Comparison of ENCODE assay signal across 26 mouse cellular contexts in the genomic region with DNA sequence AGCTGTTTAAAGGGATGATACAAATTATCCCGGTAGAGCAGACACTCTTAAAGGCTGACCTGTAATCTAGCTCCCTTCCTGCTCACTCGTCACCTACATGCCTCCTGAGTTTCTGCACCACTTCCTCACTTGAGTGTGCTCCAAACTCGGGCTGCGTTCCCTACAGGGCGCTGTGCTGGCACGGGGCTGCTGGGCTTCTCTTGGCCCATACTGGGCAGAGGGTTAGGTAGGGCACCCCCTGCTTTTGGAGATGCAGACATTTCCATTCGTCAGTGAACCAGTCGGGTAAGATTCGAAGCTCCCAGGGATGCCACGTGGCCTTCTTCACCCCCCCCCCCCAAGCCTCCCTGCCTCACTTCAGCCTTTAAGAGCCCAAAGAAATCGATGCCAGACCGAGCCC. TPM values are rescaled to one million over a fixed set of nuclear protein-coding genes. Genes with fewer than 3 reads are reported as not detected.
DNase-seq lines count a peak whose midpoint lies in the region; ATAC-seq and TF ChIP-seq lines count a peak whose summit lies in the region.
"Had no signal": no experiment of that assay in that cellular context is flagged by ENCODE, and none has a peak within 500 bp of the region (broad histone marks: within the 10 kb centered on the region; RNA-seq: fewer than 3 reads in every experiment).

No protein-coding gene starts in this region.

- no peak overlapping the region for H3K4me3 ChIP-seq in lung, embryonic 16.5 days (ENCODE audit: low read length)
- no peak overlapping the region for H3K4me3 ChIP-seq in thymus, adult 2 months (ENCODE audit: control insufficient read depth, insufficient read depth, low read length)
- no peak overlapping the region for H3K4me3 ChIP-seq in intestine, postnatal 0 days (ENCODE audit: low read depth, low read length)
- H3K4me3 ChIP-seq: embryonic facial prominence, embryonic 10.5 days; forebrain, embryonic 15.5 days; heart, adult 2 months; hindbrain, embryonic 12.5 days; liver, embryonic 13.5 days; midbrain, embryonic 12.5 days had no signal

- H3K9me3 ChIP-seq in lung, embryonic 16.5 days (ENCODE audit: control insufficient read depth, low read length): no peaks in the 10 kb centered on the region
- no peaks in the 10 kb centered on the region for H3K9me3 ChIP-seq in intestine, postnatal 0 days (ENCODE audit: control insufficient read depth)
- H3K9me3 ChIP-seq: embryonic facial prominence, embryonic 10.5 days; forebrain, embryonic 15.5 days; G1E; hindbrain, embryonic 12.5 days; liver, embryonic 13.5 days; midbrain, embryonic 12.5 days had no signal

- H3K9ac ChIP-seq in lung, embryonic 16.5 days (ENCODE audit: low read length): no peak overlapping the region
- no peak overlapping the region for H3K9ac ChIP-seq in intestine, postnatal 0 days (ENCODE audit: low read depth, low read length)
- H3K9ac ChIP-seq: forebrain, embryonic 15.5 days; hindbrain, embryonic 12.5 days; liver, embryonic 13.5 days; midbrain, embryonic 12.5 days had no signal

- H3K4me1 ChIP-seq in lung, embryonic 16.5 days (replicated peaks; ENCODE audit: control insufficient read depth, insufficient read depth, low read length): no peaks in the 10 kb centered on the region
- peaks cover 34% of the 10 kb centered on the region for H3K4me1 ChIP-seq in thymus, adult 2 months (replicated peaks; ENCODE audit: control insufficient read depth, insufficient read depth, low read length)
- no peaks in the 10 kb centered on the region for H3K4me1 ChIP-seq in intestine, postnatal 0 days (replicated peaks; ENCODE audit: control insufficient read depth, insufficient read depth, low read length)
- H3K4me1 ChIP-seq: forebrain, embryonic 15.5 days; liver, embryonic 13.5 days; midbrain, embryonic 12.5 days had no signal

- H3K36me3 ChIP-seq in lung, embryonic 16.5 days (ENCODE audit: control insufficient read depth, insufficient read depth, low read length): no peaks in the 10 kb centered on the region
- no peaks in the 10 kb centered on the region for H3K36me3 ChIP-seq in thymus, adult 2 months (ENCODE audit: control insufficient read depth, insufficient read depth, low read length)
- H3K36me3 ChIP-seq in intestine, postnatal 0 days (ENCODE audit: control insufficient read depth, insufficient read depth): no peaks in the 10 kb centered on the region
- H3K36me3 ChIP-seq: forebrain, embryonic 15.5 days; G1E; hindbrain, embryonic 12.5 days; liver, embryonic 13.5 days; midbrain, embryonic 12.5 days had no signal

- ATAC-seq in lung, embryonic 16.5 days (ENCODE audit: low read depth): peak; percentile 36; the same call in 1 of the 2 replicates
- peak; percentile 47 for ATAC-seq in activated CD4-positive, CD25-positive, alpha-beta regulatory T cell, adult 4 months
- peak; percentile 59 to 65; a peak in 3 of 4 replicates for ATAC-seq in hematopoietic stem cell, adult 5-6 weeks (replicated peaks in 1 of 2; ENCODE audit: insufficient read depth in 1 of 2, low FRiP score in 2 of 2, low TSS enrichment in 1 of 2, low read depth in 1 of 2, poor library complexity in 2 of 2, severe bottlenecking in 2 of 2)
- ATAC-seq in intestine, postnatal 0 days: no peak
- ATAC-seq: forebrain, embryonic 15.5 days; Patski had no signal

- H3K27me3 ChIP-seq in lung, embryonic 16.5 days (ENCODE audit: control insufficient read depth, insufficient read depth, low read depth, low read length): no peaks in the 10 kb centered on the region
- no peaks in the 10 kb centered on the region for H3K27me3 ChIP-seq in thymus, adult 2 months (ENCODE audit: control insufficient read depth, insufficient read depth, low read length)
- H3K27me3 ChIP-seq in intestine, postnatal 0 days (replicated peaks; ENCODE audit: control insufficient read depth, insufficient read depth, low read length): no peaks in the 10 kb centered on the region
- H3K27me3 ChIP-seq: CH12.LX; forebrain, embryonic 15.5 days; hindbrain, embryonic 12.5 days; liver, embryonic 13.5 days; midbrain, embryonic 12.5 days; Patski had no signal

- WGBS in lung, embryonic 16.5 days: 51% methylated on average over 12 of the region's 12 CpGs
- 4% methylated on average over 12 of the region's 12 CpGs for WGBS in thymus, adult 2 months
- 83% methylated on average over 12 of the region's 12 CpGs for whole genome bisulfite sequencing in intestine, postnatal 0 days

- TF ChIP-seq POLR2A in thymus, adult 2 months (IDR thresholded peaks at IDR 0.05; ENCODE audit: control insufficient read depth, extremely low read depth, insufficient read depth, low read length, poor library complexity): no peak

- DNase-seq in lung, postnatal 14 days: no peak
- DNase-seq in thymus, adult 2 months: peak; percentile 39
- no peak for DNase-seq in gastrocnemius, postnatal 10 days
- DNase-seq in left cerebral cortex, postnatal 4 days: no peak
- DNase-seq: adrenal gland, adult 8-10 months; cerebellum, adult 8-10 months; gastrocnemius, postnatal 14 days; heart, postnatal 10 days; kidney, adult 18-20 months; kidney, postnatal 4 days; liver, embryonic 13.5 days; lung, adult 2 months; right cerebral cortex, postnatal 14 days had no signal

- H3K27ac ChIP-seq in lung, embryonic 16.5 days (ENCODE audit: low read length): no peak overlapping the region
- H3K27ac ChIP-seq in thymus, adult 2 months (ENCODE audit: control insufficient read depth, insufficient read depth, low read length): peak overlapping the region; percentile 72
- H3K27ac ChIP-seq in intestine, postnatal 0 days (ENCODE audit: low read depth, low read length): no peak overlapping the region
- H3K27ac ChIP-seq: forebrain, embryonic 15.5 days; heart, adult 2 months; hindbrain, embryonic 12.5 days; liver, embryonic 13.5 days; macrophage; midbrain, embryonic 12.5 days had no signal

- H3K4me2 ChIP-seq in lung, embryonic 16.5 days (ENCODE audit: low read depth, low read length): no peak overlapping the region
- H3K4me2 ChIP-seq in intestine, postnatal 0 days (replicated peaks; ENCODE audit: low read depth): no peak overlapping the region
- H3K4me2 ChIP-seq: forebrain, embryonic 15.5 days; hindbrain, embryonic 12.5 days; liver, embryonic 13.5 days; midbrain, embryonic 12.5 days had no signal

- intact Hi-C loops in left cerebral cortex, postnatal 4 days (cut with DNase I): no loop called here

- TF ChIP-seq CTCF in thymus, adult 2 months (IDR thresholded peaks at IDR 0.05; ENCODE audit: borderline replicate concordance, control insufficient read depth, extremely low read depth, insufficient read depth, low read length, poor library complexity): 0 out of 2 replicates have a peak, but pooled peaks have one; percentile 26
- no peak for TF ChIP-seq CTCF in intestine, postnatal 0 days (IDR thresholded peaks at IDR 0.05; ENCODE audit: low read depth)

RNA-seq across cellular contexts. Expression of a gene that starts 19.1 kb away (rescaled TPM):
- polyA plus RNA-seq in lung, embryonic 16.5 days (2015; fragmentation: Nextera tagmentation; extraction: Ambion mirVana): 6.7 and 7.7 TPM in 2 replicates
- 10 to 100 TPM; 11.8 to 17.2 TPM for polyA plus RNA-seq in activated CD4-positive, CD25-positive, alpha-beta regulatory T cell, adult 4 months (2017; shearing (Covaris generic))
- 4.2 and 4.7 TPM in 2 replicates for total RNA-seq in hematopoietic stem cell, adult 5-6 weeks (2017)
- polyA plus RNA-seq in thymus, adult 2 months (2012; rRNA removed): 9.4 and 10.5 TPM in 2 replicates
- 10 to 100 TPM in 1 of 2 experiments, 1 to 10 TPM in 1; 8.7 to 10.9 TPM for total RNA-seq in gastrocnemius, postnatal 10 days (2021)
- 100 to 1,000 TPM in 1 of 2 experiments, 10 to 100 TPM in 1; 92.7 to 105 TPM for total RNA-seq in left cerebral cortex, postnatal 4 days (2021)
- 1.1 and 1.4 TPM in 2 replicates for polyA plus RNA-seq in intestine, postnatal 0 days (2015; fragmentation: Nextera tagmentation; extraction: Ambion mirVana)
- total RNA-seq: CH12.LX had no signal
- polyA plus RNA-seq: G1E had no signal
